Mouse (Mus musculus) midbrain, embryonic 14.5 days (tissue): ENCODE data around the gene Fam241a. TPM values are rescaled to one million over a fixed set of nuclear protein-coding genes. Genes with fewer than 3 reads are reported as not detected.

ENCODE experiments used
- ATAC-seq: fragments of 200-750 bp; cut with Nextera tagmentation; 2 replicates; pipeline ENCODE4 v1.8.0; 2017; ENCODE audit warnings: moderate number of reproducible peaks, moderate library complexity; ENCODE audit not compliant: low FRiP score, low TSS enrichment
- DNase-seq: peaks from one replicate; pipeline ENCODE4 v3.0.0-alpha.2; 2015
- H3K27ac ChIP-seq: fragments of 300-500 bp; sonication (generic); replicated peaks from 2 replicates; pipeline ENCODE4 v1.5.1; 2014; ENCODE audit warnings: mild to moderate bottlenecking, low read depth, low read length, moderate library complexity
- H3K27me3 ChIP-seq: fragments of 300-500 bp; sonication (generic); 2 replicates; pipeline ENCODE4 v1.6.1; 2014; ENCODE audit warnings: low read length, control low read depth, mixed read lengths; ENCODE audit not compliant: control insufficient read depth, insufficient read depth
- H3K36me3 ChIP-seq: fragments of 300-500 bp; sonication (generic); 2 replicates; pipeline ENCODE4 v1.6.1; 2014; ENCODE audit warnings: low read length, control low read depth; ENCODE audit not compliant: control insufficient read depth, insufficient read depth
- H3K4me1 ChIP-seq: fragments of 300-500 bp; sonication (generic); 2 replicates; pipeline ENCODE4 v1.6.1; 2014; ENCODE audit warnings: mild to moderate bottlenecking, antibody characterized with exemption, low read length, control low read depth; ENCODE audit not compliant: control insufficient read depth, insufficient read depth
- H3K4me2 ChIP-seq: fragments of 300-500 bp; sonication (generic); 2 replicates; pipeline ENCODE4 v1.6.1; 2014; ENCODE audit warnings: mild to moderate bottlenecking, low read length, moderate library complexity
- H3K4me3 ChIP-seq: fragments of 300-500 bp; sonication (generic); replicated peaks from 2 replicates; pipeline ENCODE4 v1.5.1; 2014; ENCODE audit warnings: low read depth, low read length
- H3K9ac ChIP-seq: fragments of 300-500 bp; sonication (generic); replicated peaks from 2 replicates; pipeline ENCODE4 v1.6.1; 2014; ENCODE audit warnings: mild to moderate bottlenecking, low read length, moderate library complexity
- H3K9me3 ChIP-seq: fragments of 300-500 bp; sonication (generic); 2 replicates; pipeline ENCODE4 v1.6.1; 2016; ENCODE audit warnings: low read length, control low read depth, mixed read lengths; ENCODE audit not compliant: control insufficient read depth
- WGBS: fragments of 180-500 bp; shearing (Covaris S2); extraction: QIAGEN DNeasy Blood & Tissue Kit; methylation state at CpG from one replicate; pipeline ENCODE4 v1.1.7; 2014; 5-methylcytosine and 5-hydroxymethylcytosine counted together
- polyA plus RNA-seq: library from polyadenylated mRNA; unstranded; fragments of >200 nt; fragmentation: Nextera tagmentation; extraction: Ambion mirVana; gene quantifications from 2 replicates; pipeline ENCODE4 v1.2.1, GENCODE M21; 2014

The Fam241a gene
- polyA plus RNA-seq, 1 experiment from 2014 or later, result 9.6 TPM

DNA sequence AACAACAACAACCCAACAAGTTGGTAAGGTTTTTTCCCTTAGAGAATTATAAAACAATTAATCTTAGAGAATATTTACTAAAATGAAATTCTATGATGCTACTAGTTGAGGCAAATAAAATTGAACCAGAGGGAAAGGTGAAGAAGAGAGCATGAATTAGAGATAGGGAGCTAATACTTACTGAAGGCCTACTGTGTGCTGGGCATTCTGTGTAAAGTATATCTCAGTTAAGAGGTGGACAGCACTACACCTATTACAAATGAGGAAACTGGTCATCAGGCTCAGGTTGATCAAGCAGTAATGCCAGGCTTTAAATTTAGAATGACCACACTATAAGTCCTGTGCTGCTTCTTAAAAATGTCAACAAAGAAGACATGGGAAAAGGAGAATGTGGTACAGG is 6.1 kb downstream of the Fam241a start:
- Histone ChIP-seq H3K9me3 (no peaks in the 10 kb centered on the region), H3K27ac (no peak overlapping the region), H3K4me3 (no peak overlapping the region), H3K4me2 (no peak overlapping the region), H3K9ac (no peak overlapping the region), H3K36me3 (no peaks in the 10 kb centered on the region), H3K27me3 (peaks cover 12% of the 10 kb centered on the region; the same call in 1 of the 2 replicates), H3K4me1 (no peaks in the 10 kb centered on the region)
- ATAC-seq (no peak), DNase-seq (no peak)

DNA sequence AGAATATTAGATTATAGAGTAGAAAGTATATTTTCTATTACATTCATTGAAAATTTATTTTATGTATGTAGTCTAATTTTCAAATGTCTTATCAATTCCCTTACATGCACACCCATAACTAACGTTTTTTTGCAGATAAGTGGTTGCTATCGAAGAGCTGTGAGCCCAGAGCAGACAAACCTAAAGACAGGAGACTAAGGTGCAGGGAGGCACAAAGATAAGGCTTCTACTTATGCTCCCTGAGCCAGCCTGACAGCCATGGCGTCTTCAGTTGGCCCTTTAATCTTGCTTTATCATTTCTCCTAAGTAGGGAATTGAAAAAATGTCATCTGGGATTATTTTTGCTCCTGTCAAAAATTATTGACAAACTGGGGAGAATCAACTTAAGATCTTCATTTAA is 6.6 kb downstream of the Fam241a start:
- Histone ChIP-seq H3K4me2 (no peak overlapping the region), H3K4me3 (no peak overlapping the region), H3K27ac (no peak overlapping the region), H3K9me3 (no peaks in the 10 kb centered on the region), H3K27me3 (0 out of 2 replicates have a peak, but pooled peaks cover 8% of the 10 kb centered on the region), H3K4me1 (no peaks in the 10 kb centered on the region), H3K9ac (no peak overlapping the region), H3K36me3 (no peaks in the 10 kb centered on the region)
- ATAC-seq (no peak), DNase-seq (no peak)
- WGBS, result 67% methylated on average over 3 of the region's 3 CpGs

DNA sequence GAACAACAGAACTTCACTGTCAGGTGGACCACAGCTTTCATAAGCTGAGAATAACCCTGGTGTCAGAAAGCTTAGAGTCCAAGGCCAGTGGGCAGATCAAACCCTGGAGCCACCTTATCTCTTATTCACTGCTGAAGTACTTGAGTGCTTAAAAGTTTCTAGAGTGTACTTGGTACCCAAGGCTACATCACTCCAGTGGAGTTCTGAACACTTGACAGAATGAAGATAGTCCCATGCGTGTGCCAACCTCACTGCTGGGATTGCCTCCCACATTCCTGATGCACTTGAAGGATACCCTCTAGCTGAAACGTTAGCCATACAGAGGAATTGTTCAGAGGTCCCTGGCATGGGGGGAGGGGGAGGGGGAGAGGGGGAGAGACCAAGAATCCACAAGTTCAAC is 14.4 kb downstream of the Fam241a start:
- Histone ChIP-seq H3K4me3 (no peak overlapping the region), H3K27me3 (no peaks in the 10 kb centered on the region), H3K9me3 (no peaks in the 10 kb centered on the region), H3K4me1 (no peaks in the 10 kb centered on the region), H3K36me3 (no peaks in the 10 kb centered on the region), H3K4me2 (no peak overlapping the region), H3K9ac (no peak overlapping the region), H3K27ac (no peak overlapping the region)
- WGBS, result 75% methylated on average over 2 of the region's 2 CpGs
- ATAC-seq (no peak), DNase-seq (no peak)

DNA sequence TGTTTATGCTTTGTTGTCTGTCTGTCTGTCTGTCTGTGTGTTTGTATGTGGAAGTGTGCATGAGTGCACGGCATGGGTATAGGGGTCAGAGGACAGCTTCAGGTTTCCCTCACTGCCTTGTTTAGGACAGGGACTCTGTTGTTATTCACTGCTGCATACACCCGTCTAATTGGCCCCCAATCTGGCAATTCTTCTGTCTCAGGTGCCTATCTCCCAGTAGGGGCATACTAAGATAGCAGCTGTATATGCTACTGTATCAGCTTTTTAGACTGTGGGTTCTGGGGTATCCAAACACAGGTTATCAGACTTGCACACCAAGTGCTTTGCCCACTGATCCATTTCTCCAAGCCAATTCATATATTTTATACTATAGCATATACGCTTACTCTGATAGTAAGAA is 16.2 kb downstream of the Fam241a start:
- Histone ChIP-seq H3K27me3 (no peaks in the 10 kb centered on the region), H3K36me3 (no peaks in the 10 kb centered on the region), H3K27ac (no peak overlapping the region), H3K4me1 (no peaks in the 10 kb centered on the region), H3K4me2 (no peak overlapping the region), H3K4me3 (no peak overlapping the region), H3K9me3 (no peaks in the 10 kb centered on the region), H3K9ac (no peak overlapping the region)
- WGBS, result 89% methylated on average over 3 of the region's 3 CpGs
- ATAC-seq, result no peak
- DNase-seq, result no peak

DNA sequence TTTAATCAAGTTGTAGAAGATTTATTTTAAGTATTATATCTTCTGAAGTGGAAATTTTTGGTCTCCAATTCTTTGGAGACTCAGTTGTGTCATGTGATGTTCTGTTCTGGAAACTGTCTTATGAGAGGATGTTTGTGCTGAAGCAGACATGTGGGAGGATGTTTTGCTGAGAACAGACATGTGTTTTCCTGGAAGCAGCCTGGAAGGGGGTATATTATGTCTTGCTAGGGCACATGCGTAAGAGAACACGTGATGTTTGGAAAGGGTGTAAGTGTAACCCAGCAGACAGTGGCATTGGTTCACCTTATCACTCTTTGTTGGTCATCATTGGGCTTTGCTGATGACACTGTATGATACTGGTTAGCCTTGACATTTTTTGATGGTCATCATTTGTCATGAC is 20.6 kb downstream of the Fam241a start:
- Histone ChIP-seq H3K4me1 (no peaks in the 10 kb centered on the region), H3K4me2 (no peak overlapping the region), H3K9me3 (no peaks in the 10 kb centered on the region), H3K27me3 (no peaks in the 10 kb centered on the region), H3K27ac (no peak overlapping the region), H3K4me3 (no peak overlapping the region), H3K9ac (no peak overlapping the region), H3K36me3 (no peaks in the 10 kb centered on the region)
- DNase-seq (no peak), ATAC-seq (no peak)
- 92% methylated on average over 2 of the region's 2 CpGs for WGBS

DNA sequence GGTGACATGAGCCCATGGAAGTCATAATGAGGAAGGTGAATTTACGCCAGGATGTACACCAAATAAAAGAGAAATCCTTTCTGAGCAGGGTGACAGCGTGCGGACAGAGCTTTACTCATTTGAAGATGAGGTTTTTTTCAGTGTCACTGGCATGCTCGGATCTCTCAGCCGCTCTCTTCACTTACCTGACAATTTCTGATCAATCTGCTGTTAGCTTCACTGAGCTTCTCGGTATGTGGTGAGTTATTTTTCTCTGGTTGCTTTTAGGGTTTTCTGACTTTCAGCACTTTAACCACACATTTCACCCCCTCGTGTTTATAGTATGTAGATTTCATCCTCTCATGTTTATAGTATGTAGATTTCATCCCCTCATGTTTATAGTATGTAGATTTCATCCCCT is 21.1 kb downstream of the Fam241a start:
- DNase-seq, result no peak
- ATAC-seq, result no peak
- H3K4me1 ChIP-seq, result no peaks in the 10 kb centered on the region
- no peak overlapping the region for H3K9ac ChIP-seq
- H3K36me3 ChIP-seq, result no peaks in the 10 kb centered on the region
- WGBS, result 90% methylated on average over 7 of the region's 7 CpGs
- H3K4me2 ChIP-seq, result no peak overlapping the region
- H3K9me3 ChIP-seq, result no peaks in the 10 kb centered on the region
- H3K4me3 ChIP-seq, result no peak overlapping the region
- no peaks in the 10 kb centered on the region for H3K27me3 ChIP-seq
- no peak overlapping the region for H3K27ac ChIP-seq

DNA sequence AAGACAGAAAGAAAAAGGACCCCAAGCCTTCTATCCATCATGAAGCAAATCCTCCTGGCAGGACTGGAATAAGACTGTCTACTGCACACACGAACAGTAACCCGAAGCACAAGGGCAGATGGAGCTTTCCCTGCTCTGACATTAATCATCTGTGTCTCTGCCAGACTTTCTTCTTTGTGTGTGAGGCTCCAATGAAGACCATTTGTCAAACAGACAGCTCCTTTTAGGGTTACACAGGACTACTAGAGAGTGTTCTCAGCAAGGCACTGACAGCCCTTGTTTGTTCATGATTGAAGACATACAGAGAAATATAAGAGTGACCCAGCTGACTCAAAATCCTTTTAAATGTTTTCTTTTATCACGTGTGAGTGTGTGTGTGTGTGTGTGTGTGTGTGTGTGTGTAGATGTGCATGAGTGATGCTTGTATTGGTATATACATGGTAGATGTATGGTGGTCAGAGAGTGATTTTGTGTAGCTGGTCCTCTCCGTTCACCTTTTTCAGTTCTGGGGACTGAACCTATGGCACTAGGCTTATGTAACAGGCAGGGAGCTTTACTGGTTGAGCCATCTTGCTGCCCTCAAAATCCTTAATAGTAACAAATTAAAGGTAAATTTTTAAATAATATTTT is 21.8 kb downstream of the Fam241a start:
- no peaks in the 10 kb centered on the region for H3K36me3 ChIP-seq
- H3K4me3 ChIP-seq, result no peak overlapping the region
- ATAC-seq (no peak), DNase-seq (no peak)
- no peaks in the 10 kb centered on the region for H3K9me3 ChIP-seq
- no peak overlapping the region for H3K27ac ChIP-seq
- H3K4me1 ChIP-seq, result no peaks in the 10 kb centered on the region
- WGBS, result 63% methylated on average over 4 of the region's 4 CpGs
- no peak overlapping the region for H3K9ac ChIP-seq
- no peak overlapping the region for H3K4me2 ChIP-seq
- H3K27me3 ChIP-seq, result no peaks in the 10 kb centered on the region

DNA sequence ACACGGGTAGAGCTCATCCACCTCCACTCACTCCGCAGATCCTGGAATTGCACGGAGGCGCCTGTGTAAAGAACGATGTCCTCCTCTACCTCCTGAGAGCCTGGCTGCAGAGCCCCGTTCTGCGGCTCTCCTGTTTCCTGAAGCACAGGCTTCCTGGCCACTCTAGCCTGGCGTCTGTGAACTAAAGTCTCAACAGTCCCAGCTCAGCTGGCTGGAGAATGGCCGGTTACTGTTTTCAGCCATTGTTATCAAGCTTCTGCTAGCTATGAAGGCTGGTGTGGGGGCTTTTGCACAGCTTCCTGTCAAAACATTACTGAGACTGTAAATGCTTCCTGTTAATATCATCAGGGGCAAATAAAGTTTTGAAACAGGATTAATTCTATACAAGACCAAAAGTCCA is 24.5 kb downstream of the Fam241a start:
- H3K27me3 ChIP-seq, result no peaks in the 10 kb centered on the region
- DNase-seq (no peak), ATAC-seq (no peak)
- no peaks in the 10 kb centered on the region for H3K9me3 ChIP-seq
- no peak overlapping the region for H3K4me2 ChIP-seq
- WGBS, result 88% methylated on average over 9 of the region's 9 CpGs
- no peak overlapping the region for H3K9ac ChIP-seq
- H3K36me3 ChIP-seq, result no peaks in the 10 kb centered on the region
- no peaks in the 10 kb centered on the region; the same call in 1 of the 2 replicates for H3K4me1 ChIP-seq
- no peak overlapping the region for H3K27ac ChIP-seq
- H3K4me3 ChIP-seq, result no peak overlapping the region

DNA sequence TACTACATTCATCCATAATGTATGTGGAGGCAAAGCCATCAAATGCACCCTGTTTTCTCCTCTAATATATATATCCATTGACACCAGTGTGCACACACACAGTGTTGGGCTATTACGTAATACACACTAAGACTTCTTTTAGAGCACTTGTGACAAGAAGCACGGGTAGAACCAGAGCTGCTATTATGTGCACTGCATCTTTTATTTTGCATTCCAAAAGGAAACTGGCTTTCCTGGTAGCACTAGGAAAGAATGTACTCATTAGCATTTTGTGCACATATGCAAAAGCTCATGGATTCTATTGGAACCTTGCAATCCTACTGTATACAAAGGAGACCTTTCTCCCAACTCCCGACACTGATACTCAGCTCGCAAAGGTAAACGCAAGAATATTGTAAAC is 27.2 kb downstream of the Fam241a start:
- WGBS, result 40% methylated on average over 5 of the region's 5 CpGs
- no peaks in the 10 kb centered on the region; the same call in 1 of the 2 replicates for H3K4me1 ChIP-seq
- H3K4me2 ChIP-seq, result no peak overlapping the region
- no peak overlapping the region for H3K9ac ChIP-seq
- H3K9me3 ChIP-seq, result no peaks in the 10 kb centered on the region
- H3K27ac ChIP-seq, result no peak overlapping the region
- DNase-seq (peak; percentile 54), ATAC-seq (no peak; the same call in 1 of the 2 replicates)
- H3K36me3 ChIP-seq, result no peaks in the 10 kb centered on the region
- no peak overlapping the region for H3K4me3 ChIP-seq
- no peaks in the 10 kb centered on the region for H3K27me3 ChIP-seq
